Mouse (Mus musculus) C2C12 (cell line): Measurements from ENCODE around the gene 4921517D22Rik. TPM values are rescaled to one million over a fixed set of nuclear protein-coding genes. Genes with fewer than 3 reads are reported as not detected.

ENCODE experiments used
- H3K27me3 ChIP-seq: one replicate; pipeline ENCODE4 v1.6.1; 2011; ENCODE audit not compliant: control insufficient read depth, insufficient read depth, insufficient read length
- H3K36me3 ChIP-seq: one replicate; pipeline ENCODE4 v1.6.1; 2011; ENCODE audit not compliant: control insufficient read depth, insufficient read depth
- H3K4me3 ChIP-seq: one replicate; pipeline ENCODE4 v1.5.1; 2011; ENCODE audit warnings: mild to moderate bottlenecking, control low read depth; ENCODE audit not compliant: poor library complexity, insufficient read depth, severe bottlenecking
- H3K79me2 ChIP-seq: one replicate; pipeline ENCODE4 v1.6.1; 2011; ENCODE audit not compliant: control insufficient read depth, insufficient read depth
- H3K79me3 ChIP-seq: one replicate; pipeline ENCODE4 v1.6.1; 2011; ENCODE audit warnings: low read depth, control low read depth
- H3ac ChIP-seq: one replicate; pipeline ENCODE3; 2011; ENCODE audit warnings: low read depth; ENCODE audit not compliant: control insufficient read depth, insufficient read length
- CEBPB ChIP-seq: IDR thresholded peaks from one replicate; pipeline ENCODE4 v1.6.1; 2011; ENCODE audit warnings: low read depth, mild to moderate bottlenecking, control low read depth, moderate library complexity
- CTCF ChIP-seq: IDR thresholded peaks from one replicate; pipeline ENCODE4 v1.5.1; 2011; ENCODE audit not compliant: control insufficient read depth, insufficient read depth, insufficient read length
- FOSL1 ChIP-seq: IDR thresholded peaks from one replicate; pipeline ENCODE4 v1.8.0; 2011; ENCODE audit warnings: mild to moderate bottlenecking, low read length; ENCODE audit not compliant: poor library complexity, insufficient read depth, severe bottlenecking
- MAX ChIP-seq: IDR thresholded peaks from one replicate; pipeline ENCODE4 v1.6.1; 2011; ENCODE audit warnings: mild to moderate bottlenecking, control low read depth
- MYOD1 ChIP-seq: IDR thresholded peaks from one replicate; pipeline ENCODE4 v1.6.1; 2011; ENCODE audit warnings: low read depth; ENCODE audit not compliant: control insufficient read depth, insufficient read length
- MYOG ChIP-seq: IDR thresholded peaks from one replicate; pipeline ENCODE4 v1.6.1; 2011; ENCODE audit not compliant: control insufficient read depth, insufficient read length; ENCODE audit errors: extremely low read depth
- USF1 ChIP-seq: IDR thresholded peaks from one replicate; pipeline ENCODE4 v1.6.1; 2011; ENCODE audit warnings: low read depth, mild to moderate bottlenecking, control low read depth, moderate library complexity
- polyA plus RNA-seq: library from polyadenylated mRNA; unstranded; fragments of >200 nt; fragmentation: generic; extraction: Trizol; gene quantifications from one replicate; pipeline ENCODE4 v1.2.1, GENCODE M21; 2012; ENCODE audit warnings: missing spikeins

Gene 4921517D22Rik
- polyA plus RNA-seq, 1 experiment: not detected

DNA sequence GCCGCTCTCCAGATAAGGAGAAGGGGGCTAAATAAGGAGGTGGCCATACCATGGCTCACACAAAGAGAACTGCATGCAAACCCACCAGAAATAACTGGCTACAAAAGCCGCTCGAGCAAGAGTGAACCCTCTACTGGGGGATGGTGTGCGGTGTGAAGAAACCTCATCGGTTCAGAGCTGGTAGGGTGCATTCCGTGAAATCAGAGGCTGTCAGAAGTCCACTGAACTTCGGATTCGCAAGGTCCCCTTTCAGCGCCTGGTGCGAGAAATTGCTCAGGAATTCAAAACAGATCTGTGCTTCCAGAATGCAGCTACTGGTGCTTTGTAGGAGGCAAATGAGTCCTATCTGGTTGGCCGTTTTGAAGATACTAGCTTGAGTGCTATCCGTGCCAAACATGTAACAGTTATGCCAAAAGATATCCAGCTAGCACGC is 5.6 kb downstream of the 4921517D22Rik start:
- H3K36me3 ChIP-seq: no peaks in the 10 kb centered on the region
- peaks cover 8% of the 10 kb centered on the region for H3K27me3 ChIP-seq
- no peak overlapping the region for H3K4me3 ChIP-seq
- no peak overlapping the region for H3ac ChIP-seq
- TF ChIP-seq FOSL1 (no peak), CTCF (no peak), MYOD1 (no peak), CEBPB (no peak), MYOG (no peak), USF1 (no peak)
- H3K79me3 ChIP-seq: no peaks in the 10 kb centered on the region
- H3K79me2 ChIP-seq: no peaks in the 10 kb centered on the region

DNA sequence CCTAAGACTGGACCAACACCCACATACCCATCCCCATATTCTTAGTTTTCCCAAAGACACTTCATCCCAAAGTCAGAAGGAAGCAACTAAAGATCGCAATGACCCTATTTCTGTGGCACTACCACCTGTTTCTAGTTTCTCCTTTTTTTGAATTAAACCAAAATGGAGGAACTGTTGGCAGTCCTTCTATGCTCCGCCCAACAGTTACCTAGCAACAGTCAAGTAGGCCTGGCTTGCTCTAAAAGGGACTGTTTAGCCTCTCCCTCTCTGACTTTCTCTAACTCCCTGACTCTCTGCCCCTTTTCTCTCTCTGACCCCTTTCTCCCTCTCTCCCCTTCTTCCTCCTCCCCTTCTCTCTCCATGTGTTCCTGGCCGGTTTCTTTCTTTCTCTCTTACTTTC is 8.7 kb downstream of the 4921517D22Rik start:
- H3K79me2 ChIP-seq: no peaks in the 10 kb centered on the region
- TF ChIP-seq MYOG (no peak), USF1 (no peak), MAX (no peak)
- no peak overlapping the region for H3ac ChIP-seq
- peaks cover 13% of the 10 kb centered on the region for H3K27me3 ChIP-seq
- no peaks in the 10 kb centered on the region for H3K79me3 ChIP-seq
- no peak overlapping the region for H3K4me3 ChIP-seq
- no peaks in the 10 kb centered on the region for H3K36me3 ChIP-seq

- no peak for TF ChIP-seq FOSL1
- TF ChIP-seq USF1: peak; percentile 24
- H3K36me3 ChIP-seq: no peaks in the 10 kb centered on the region
- no peaks in the 10 kb centered on the region for H3K79me3 ChIP-seq
- H3K79me2 ChIP-seq: no peaks in the 10 kb centered on the region
- no peak overlapping the region for H3K4me3 ChIP-seq
- peaks cover 5% of the 10 kb centered on the region for H3K27me3 ChIP-seq
- H3ac ChIP-seq: no peak overlapping the region
Measured at GRCm38 (mm10) chr13:59682629-59683028, 11.3 kb downstream of the 4921517D22Rik start.

DNA sequence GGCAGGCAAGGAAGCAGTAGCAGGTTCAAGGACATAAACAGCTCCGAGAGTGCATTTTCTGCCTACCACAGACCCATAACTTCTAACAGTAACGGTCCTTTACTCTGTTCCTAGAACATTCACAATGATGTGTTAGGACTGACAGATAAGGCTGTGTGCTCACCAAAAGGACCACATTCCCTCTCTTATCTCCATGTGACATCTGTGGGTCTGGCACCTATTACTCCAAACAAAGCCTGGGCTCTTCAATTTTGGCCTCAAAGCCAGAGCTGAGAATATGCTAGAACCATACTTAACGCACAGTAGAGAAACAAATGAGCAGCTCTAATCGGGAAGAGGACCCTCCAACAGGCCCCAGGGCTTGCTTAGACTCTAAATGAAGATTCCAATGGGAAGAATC is 14.0 kb downstream of the 4921517D22Rik start:
- Histone ChIP-seq H3K79me3 (no peaks in the 10 kb centered on the region), H3K27me3 (peaks cover 5% of the 10 kb centered on the region), H3K36me3 (no peaks in the 10 kb centered on the region), H3K4me3 (no peak overlapping the region), H3K79me2 (no peaks in the 10 kb centered on the region), H3ac (no peak overlapping the region)
- TF ChIP-seq CTCF (no peak), MAX (no peak), FOSL1 (no peak), MYOD1 (no peak), USF1 (no peak), CEBPB (no peak), MYOG (no peak)

DNA sequence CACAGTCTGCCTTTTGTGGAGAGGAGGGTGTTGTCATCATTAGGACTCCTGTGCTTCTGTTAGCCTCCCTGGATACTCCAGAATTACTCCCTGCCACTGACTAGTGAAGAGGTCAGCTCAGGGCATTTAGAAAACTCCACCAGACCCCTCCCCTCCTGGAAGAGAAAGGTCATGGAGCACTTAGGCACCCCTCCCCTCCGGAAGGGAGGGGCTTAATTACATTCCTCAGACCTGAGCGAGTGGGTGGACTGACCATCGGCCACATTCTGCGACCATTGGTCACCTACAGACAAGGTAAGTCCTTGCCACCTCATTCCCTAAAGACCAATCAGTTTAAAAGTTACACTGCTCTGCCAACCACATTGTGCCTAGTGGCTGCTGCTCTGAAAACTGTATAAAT is 14.6 kb downstream of the 4921517D22Rik start:
- peaks cover 5% of the 10 kb centered on the region for H3K27me3 ChIP-seq
- no peaks in the 10 kb centered on the region for H3K79me2 ChIP-seq
- TF ChIP-seq FOSL1 (no peak), MYOG (no peak), USF1 (no peak), MAX (no peak), MYOD1 (no peak), CEBPB (no peak), CTCF (no peak)
- no peak overlapping the region for H3K4me3 ChIP-seq
- no peaks in the 10 kb centered on the region for H3K36me3 ChIP-seq
- no peak overlapping the region for H3ac ChIP-seq
- H3K79me3 ChIP-seq: no peaks in the 10 kb centered on the region

GRCm38 (mm10) chr13:59676316-59677229 is 17.3 kb downstream of the 4921517D22Rik start:
- no peaks in the 10 kb centered on the region for H3K79me2 ChIP-seq
- H3K27me3 ChIP-seq: no peaks in the 10 kb centered on the region
- H3K79me3 ChIP-seq: no peaks in the 10 kb centered on the region
- no peaks in the 10 kb centered on the region for H3K36me3 ChIP-seq
- no peak overlapping the region for H3ac ChIP-seq
- TF ChIP-seq CEBPB (no peak), MAX (no peak), CTCF (no peak), MYOG (no peak), MYOD1 (no peak), USF1 (no peak), FOSL1 (no peak)
- H3K4me3 ChIP-seq: no peak overlapping the region
